Mouse (Mus musculus) myocyte (in vitro differentiated cells): ENCODE measurements around the gene Arid3c. TPM values are rescaled to one million over a fixed set of nuclear protein-coding genes. Genes with fewer than 3 reads are reported as not detected.

Source experiments
- H3K27me3 ChIP-seq: one replicate; pipeline ENCODE4 v1.6.1; 2011; ENCODE audit not compliant: control insufficient read depth, insufficient read depth, insufficient read length
- H3K36me3 ChIP-seq: one replicate; pipeline ENCODE4 v1.6.1; 2011; ENCODE audit not compliant: control insufficient read depth, insufficient read depth
- H3K4me2 ChIP-seq: one replicate; pipeline ENCODE4 v1.6.1; 2011; ENCODE audit warnings: low read depth, control low read depth
- H3K4me3 ChIP-seq: one replicate; pipeline ENCODE4 v1.5.1; 2011; ENCODE audit warnings: mild to moderate bottlenecking, control low read depth, moderate library complexity
- H3K79me2 ChIP-seq: one replicate; pipeline ENCODE4 v1.6.1; 2011; ENCODE audit not compliant: control insufficient read depth, insufficient read depth
- H3ac ChIP-seq: one replicate; pipeline ENCODE4 v1.6.1; 2011; ENCODE audit not compliant: control insufficient read depth, insufficient read length
- CEBPB ChIP-seq: IDR thresholded peaks from 2 replicates; pipeline ENCODE4 v1.6.1; 2011; ENCODE audit warnings: mild to moderate bottlenecking, moderate library complexity; ENCODE audit not compliant: poor library complexity, insufficient read depth, severe bottlenecking
- E2F4 ChIP-seq: IDR thresholded peaks from one replicate; pipeline ENCODE4 v1.6.1; 2011; ENCODE audit warnings: mild to moderate bottlenecking, control low read depth, moderate library complexity; ENCODE audit not compliant: insufficient read depth
- MAX ChIP-seq: IDR thresholded peaks from one replicate; pipeline ENCODE4 v1.6.1; 2011; ENCODE audit warnings: low read depth, mild to moderate bottlenecking, control low read depth
- MYOD1 ChIP-seq, 3 experiments: IDR thresholded peaks; one replicate each; pipeline ENCODE4 v1.6.1; 2011; ENCODE audit warnings: control low read depth in 2 of 3, low read depth in 2 of 3, mild to moderate bottlenecking in 2 of 3, moderate library complexity in 1 of 3; ENCODE audit not compliant: insufficient read length in 2 of 3, control insufficient read depth in 1 of 3
- MYOG ChIP-seq, 3 experiments: IDR thresholded peaks; one replicate each; pipeline ENCODE4 v1.6.1; 2011; ENCODE audit warnings: control low read depth in 2 of 3, low read depth in 2 of 3, mild to moderate bottlenecking in 2 of 3; ENCODE audit not compliant: insufficient read length in 2 of 3, control insufficient read depth in 1 of 3, insufficient read depth in 1 of 3
- POLR2A ChIP-seq: IDR thresholded peaks from one replicate; pipeline ENCODE4 v1.6.1; 2011; ENCODE audit warnings: low read depth, mild to moderate bottlenecking, control low read depth, moderate library complexity; ENCODE audit not compliant: insufficient read length
- POLR2AphosphoS2 ChIP-seq: IDR thresholded peaks from one replicate; pipeline ENCODE4 v1.6.1; 2011; ENCODE audit warnings: low read depth, control low read depth; ENCODE audit not compliant: insufficient read length
- REST ChIP-seq: IDR thresholded peaks from one replicate; pipeline ENCODE4 v1.6.1; 2011; ENCODE audit warnings: mild to moderate bottlenecking, control low read depth, moderate library complexity; ENCODE audit not compliant: insufficient read depth, insufficient read length
- SRF ChIP-seq: IDR thresholded peaks from one replicate; pipeline ENCODE4 v1.6.1; 2011; ENCODE audit warnings: low read depth; ENCODE audit not compliant: control insufficient read depth, insufficient read length
- TCF12 ChIP-seq: IDR thresholded peaks from one replicate; pipeline ENCODE4 v1.6.1; 2011; ENCODE audit warnings: mild to moderate bottlenecking, control low read depth; ENCODE audit not compliant: poor library complexity, insufficient read depth, severe bottlenecking
- TCF3 ChIP-seq: IDR thresholded peaks from one replicate; pipeline ENCODE4 v1.6.1; 2011; ENCODE audit warnings: low read depth, control low read depth; ENCODE audit not compliant: insufficient read length
- USF1 ChIP-seq: IDR thresholded peaks from one replicate; pipeline ENCODE4 v1.6.1; 2011; ENCODE audit warnings: low read depth, mild to moderate bottlenecking, control low read depth, moderate library complexity
- polyA plus RNA-seq: library from polyadenylated mRNA; unstranded; fragments of >200 nt; fragmentation: generic; extraction: Trizol; gene quantifications from one replicate; pipeline ENCODE4 v1.2.1, GENCODE M21; 2012; ENCODE audit warnings: missing spikeins

Gene Arid3c
- polyA plus RNA-seq, 1 experiment: not detected

GRCm38 (mm10) chr4:41682789-41683188 lies 48.2 kb downstream of the Arid3c start:
- peaks cover 40% of the 10 kb centered on the region for H3K27me3 ChIP-seq
- H3ac ChIP-seq: no peak overlapping the region
- H3K4me2 ChIP-seq: no peak overlapping the region
- H3K79me2 ChIP-seq: no peaks in the 10 kb centered on the region
- no peak overlapping the region for H3K4me3 ChIP-seq
- H3K36me3 ChIP-seq: no peaks in the 10 kb centered on the region
- TF ChIP-seq CEBPB (no peak), TCF3 (no peak), TCF12 (no peak), E2F4 (no peak), MAX (no peak), POLR2AphosphoS2 (no peak), MYOG (IDR thresholded peaks at IDR 0.05; ENCODE audit: control insufficient read depth in 1 of 3, insufficient read depth in 1 of 3, insufficient read length in 2 of 3, low read depth in 2 of 3) (no peak), USF1 (no peak), MYOD1 (IDR thresholded peaks at IDR 0.05; ENCODE audit: control insufficient read depth in 1 of 3, insufficient read length in 2 of 3, low read depth in 2 of 3) (no peak), REST (no peak), POLR2A (no peak), SRF (no peak)

GRCm38 (mm10) chr4:41681947-41682346 lies 49.0 kb downstream of the Arid3c start:
- TF ChIP-seq MAX (no peak), TCF12 (no peak), POLR2A (no peak), SRF (no peak), MYOD1 (IDR thresholded peaks at IDR 0.05; ENCODE audit: control insufficient read depth in 1 of 3, insufficient read length in 2 of 3, low read depth in 2 of 3) (no peak)
- Histone ChIP-seq H3K4me3 (no peak overlapping the region), H3K27me3 (peaks cover 48% of the 10 kb centered on the region), H3K79me2 (no peaks in the 10 kb centered on the region), H3ac (no peak overlapping the region), H3K36me3 (no peaks in the 10 kb centered on the region), H3K4me2 (no peak overlapping the region)

- peaks cover 56% of the 10 kb centered on the region for H3K27me3 ChIP-seq
- TF ChIP-seq MAX: no peak
- no peak for TF ChIP-seq TCF12
- TF ChIP-seq MYOG (IDR thresholded peaks at IDR 0.05; ENCODE audit: control insufficient read depth in 1 of 3, insufficient read depth in 1 of 3, insufficient read length in 2 of 3, low read depth in 2 of 3): no peak
- no peak for TF ChIP-seq POLR2A
- TF ChIP-seq CEBPB: no peak
- no peaks in the 10 kb centered on the region for H3K79me2 ChIP-seq
- no peak overlapping the region for H3K4me3 ChIP-seq
- H3K36me3 ChIP-seq: no peaks in the 10 kb centered on the region
- no peak overlapping the region for H3K4me2 ChIP-seq
- H3ac ChIP-seq: no peak overlapping the region
These were observed 49.8 kb downstream of the Arid3c start for GRCm38 (mm10) chr4:41681176-41681575.

GRCm38 (mm10) chr4:41679291-41679690 lies 51.7 kb downstream of the Arid3c start:
- no peak overlapping the region for H3K4me3 ChIP-seq
- no peak for TF ChIP-seq POLR2A
- no peak for TF ChIP-seq TCF3
- TF ChIP-seq REST: no peak
- TF ChIP-seq SRF: no peak
- no peaks in the 10 kb centered on the region for H3K79me2 ChIP-seq
- H3K36me3 ChIP-seq: no peaks in the 10 kb centered on the region
- peaks cover 70% of the 10 kb centered on the region for H3K27me3 ChIP-seq
- no peak overlapping the region for H3ac ChIP-seq
- no peak overlapping the region for H3K4me2 ChIP-seq

- Histone ChIP-seq H3ac (no peak overlapping the region), H3K27me3 (peaks cover 74% of the 10 kb centered on the region), H3K79me2 (no peaks in the 10 kb centered on the region), H3K4me2 (no peak overlapping the region), H3K36me3 (no peaks in the 10 kb centered on the region), H3K4me3 (no peak overlapping the region)
- TF ChIP-seq TCF3 (no peak), POLR2A (no peak), USF1 (no peak), POLR2AphosphoS2 (no peak), MYOD1 (IDR thresholded peaks at IDR 0.05; ENCODE audit: control insufficient read depth in 1 of 3, insufficient read length in 2 of 3, low read depth in 2 of 3) (no peak), E2F4 (no peak)
These were observed 52.1 kb downstream of the Arid3c start for GRCm38 (mm10) chr4:41678863-41679262.

GRCm38 (mm10) chr4:41677006-41677629 lies 53.8 kb downstream of the Arid3c start:
- H3K27me3 ChIP-seq: peaks cover 83% of the 10 kb centered on the region
- H3K4me2 ChIP-seq: no peak overlapping the region

More at GRCm38 (mm10) chr4:41677006-41677629, 53.8 kb downstream of the Arid3c start:
- TF ChIP-seq REST: no peak
- no peak for TF ChIP-seq MAX
- Histone ChIP-seq H3ac (no peak overlapping the region), H3K36me3 (no peaks in the 10 kb centered on the region), H3K79me2 (no peaks in the 10 kb centered on the region), H3K4me3 (no peak overlapping the region)
